Mouse (Mus musculus): Measurements from ENCODE around the gene Tmem209. TPM values are rescaled to one million over a fixed set of nuclear protein-coding genes. Genes with fewer than 3 reads are reported as not detected.
A peak's percentile ranks its signal among the peaks of the same experiment; 100 is the strongest.

Gene Tmem209
- polyA plus RNA-seq, 1 experiment from 2014 or later: 33.6 TPM

DNA sequence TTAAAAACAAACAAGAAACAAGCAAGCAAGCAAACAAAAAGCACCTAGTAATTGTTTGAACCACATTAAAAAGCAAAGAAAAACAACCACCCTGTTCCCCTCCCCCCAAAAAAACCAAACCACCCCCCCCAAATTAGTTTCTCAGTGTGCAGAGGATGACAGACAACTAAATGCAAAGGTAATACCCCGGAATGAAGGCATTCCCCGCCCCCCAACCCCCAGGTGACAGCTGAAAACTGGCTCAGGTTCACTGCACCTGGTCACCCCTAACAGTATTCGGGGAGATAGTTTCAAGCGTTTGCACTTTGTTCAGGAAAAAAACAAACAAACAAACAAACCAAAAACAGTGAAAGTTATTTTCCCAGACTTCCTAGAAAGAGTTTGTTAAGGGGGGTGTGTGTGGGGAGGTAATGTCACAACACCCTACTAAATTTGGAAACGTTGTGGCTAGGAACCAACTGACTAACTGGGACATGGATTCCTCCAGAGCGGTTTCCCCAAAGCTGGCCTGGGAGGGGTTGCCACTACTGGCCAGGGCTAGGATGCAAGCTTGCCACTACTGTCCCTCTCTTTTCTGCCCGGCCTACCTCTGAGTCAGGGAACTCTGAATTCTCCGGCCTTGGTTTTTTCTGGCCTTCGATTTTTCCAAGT lies 38.2 kb upstream of the Tmem209 start:
- Histone ChIP-seq H3K4me1 (replicated peaks) (peaks cover 22% of the 10 kb centered on the region), H3K27me3 (replicated peaks) (no peaks in the 10 kb centered on the region), H3K36me3 (no peaks in the 10 kb centered on the region), H3K9ac (no peak overlapping the region), H3K9me3 (no peaks in the 10 kb centered on the region), H3K4me3 (replicated peaks) (no peak overlapping the region), H3K4me2 (replicated peaks) (peak overlapping the region; percentile 58), H3K27ac (peak overlapping the region; percentile 61; the same call in 1 of the 2 replicates)
- no peak for ATAC-seq
- WGBS: 47% methylated on average over 9 of the region's 9 CpGs

DNA sequence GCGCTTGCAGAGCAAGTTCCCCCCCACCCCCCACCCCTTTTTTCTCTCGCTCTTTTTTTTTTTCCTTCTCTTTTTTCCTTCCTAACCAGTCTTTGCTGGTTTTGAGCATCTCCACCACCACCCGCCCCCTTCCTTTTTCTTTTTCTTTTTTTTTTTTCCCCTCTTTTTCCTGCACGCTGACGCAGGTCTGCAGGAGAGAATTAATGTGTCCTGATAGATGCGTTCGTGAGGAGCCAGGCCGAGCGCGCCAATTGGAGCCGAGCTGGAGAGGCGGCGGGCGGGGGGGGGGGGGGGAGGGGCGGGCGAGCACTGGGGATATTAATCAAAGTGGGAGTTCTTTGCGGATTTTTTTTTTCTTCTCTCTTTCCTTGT lies 37.7 kb upstream of the Tmem209 start:
- Histone ChIP-seq H3K9ac (no peak overlapping the region), H3K36me3 (no peaks in the 10 kb centered on the region), H3K4me2 (replicated peaks) (peak overlapping the region; percentile 58), H3K9me3 (no peaks in the 10 kb centered on the region), H3K27me3 (replicated peaks) (no peaks in the 10 kb centered on the region), H3K27ac (peak overlapping the region; percentile 81), H3K4me3 (replicated peaks) (peak overlapping the region; percentile 17), H3K4me1 (replicated peaks) (peaks cover 22% of the 10 kb centered on the region)
- peak; percentile 25; the same call in 1 of the 2 replicates for ATAC-seq
- WGBS: 2% methylated on average over 13 of the region's 17 CpGs

DNA sequence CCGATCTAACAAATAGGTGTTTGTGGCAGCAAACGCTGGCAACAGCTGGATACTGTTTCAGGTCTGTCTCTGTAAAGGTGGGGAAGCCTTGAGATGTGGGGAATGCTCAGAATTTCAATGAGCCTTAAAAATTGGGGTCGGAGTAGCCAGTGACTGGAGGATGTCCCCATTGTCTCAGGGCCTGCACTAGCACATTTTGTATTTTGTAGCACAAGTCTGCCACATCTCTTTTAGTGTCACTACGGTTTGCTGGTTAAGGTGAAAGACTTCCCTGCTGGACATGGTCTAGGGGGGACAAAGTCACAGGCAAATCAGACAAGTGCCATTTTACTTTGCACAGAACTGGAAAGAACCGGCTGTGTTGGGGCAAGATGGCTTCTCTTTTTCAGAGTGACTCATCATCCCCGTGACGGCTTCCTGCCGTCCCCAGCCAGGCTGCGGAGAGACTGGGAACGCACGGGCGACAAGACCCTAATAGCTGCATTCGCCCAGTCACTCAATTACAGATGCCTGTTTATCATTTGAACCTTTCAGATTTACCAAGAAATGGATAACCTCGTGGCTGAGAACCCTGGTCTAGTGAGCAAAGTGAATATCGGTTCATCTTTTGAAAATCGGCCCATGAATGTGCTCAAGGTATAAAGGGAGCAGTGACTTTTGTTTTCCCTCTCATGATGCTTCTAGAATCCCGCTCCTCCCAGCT lies 37.1 kb upstream of the Tmem209 start:
- Histone ChIP-seq H3K36me3 (no peaks in the 10 kb centered on the region), H3K9me3 (no peaks in the 10 kb centered on the region), H3K4me2 (replicated peaks) (peak overlapping the region; percentile 58), H3K27ac (peak overlapping the region; percentile 81), H3K4me1 (replicated peaks) (peaks cover 22% of the 10 kb centered on the region), H3K4me3 (replicated peaks) (peak overlapping the region; percentile 17), H3K27me3 (replicated peaks) (no peaks in the 10 kb centered on the region), H3K9ac (no peak overlapping the region)
- ATAC-seq: peak; percentile 52
- 16% methylated on average over 17 of the region's 17 CpGs for WGBS

DNA sequence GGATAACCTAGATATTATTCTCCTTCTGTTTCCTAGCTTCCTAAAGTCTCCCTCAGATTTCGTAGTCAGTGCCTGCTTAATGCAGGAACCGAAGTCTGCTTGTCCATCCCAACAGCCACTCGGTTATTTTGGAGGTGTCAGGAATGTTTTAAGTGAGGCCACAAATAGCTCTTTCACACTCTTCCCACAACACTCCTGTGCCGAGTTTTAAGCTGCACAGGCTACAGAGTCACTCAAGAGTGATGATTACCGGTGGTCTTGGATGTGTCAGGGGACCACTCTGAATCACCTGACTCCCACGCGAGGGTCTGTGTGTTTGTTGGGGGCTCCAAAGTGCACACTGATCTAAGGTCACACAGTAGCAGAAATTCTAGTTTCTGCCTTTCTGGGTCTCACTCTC lies 36.1 kb upstream of the Tmem209 start:
- H3K4me2 ChIP-seq (replicated peaks): no peak overlapping the region
- H3K4me1 ChIP-seq (replicated peaks): peaks cover 29% of the 10 kb centered on the region
- 78% methylated on average over 7 of the region's 7 CpGs for WGBS
- H3K27ac ChIP-seq: peak overlapping the region; percentile 32; the same call in 1 of the 2 replicates
- no peak for ATAC-seq
- no peak overlapping the region for H3K4me3 ChIP-seq (replicated peaks)
- H3K9ac ChIP-seq: no peak overlapping the region
- no peaks in the 10 kb centered on the region for H3K9me3 ChIP-seq
- no peaks in the 10 kb centered on the region for H3K36me3 ChIP-seq
- H3K27me3 ChIP-seq (replicated peaks): no peaks in the 10 kb centered on the region

DNA sequence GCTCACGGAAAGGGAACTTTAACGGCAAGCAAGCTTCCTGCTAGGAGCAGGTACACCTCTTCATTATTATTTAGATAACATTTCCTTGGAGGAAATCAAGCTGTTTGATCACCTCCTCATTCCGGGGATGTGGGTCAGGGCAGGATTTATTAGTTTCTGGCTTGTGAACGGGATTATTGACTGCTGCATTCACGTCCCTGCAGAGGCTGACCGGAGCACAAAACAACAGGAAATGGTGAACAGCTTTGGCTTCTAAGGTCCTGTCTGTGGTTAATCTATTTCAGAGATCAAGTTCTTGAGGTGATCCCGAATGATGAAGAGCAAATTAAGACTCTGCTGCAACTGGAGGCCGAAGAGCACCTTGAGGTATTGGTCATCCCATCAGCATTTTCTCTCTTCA lies 34.3 kb upstream of the Tmem209 start:
- ATAC-seq: no peak
- WGBS: 31% methylated on average over 8 of the region's 8 CpGs
- Histone ChIP-seq H3K27ac (no peak overlapping the region), H3K4me3 (replicated peaks) (no peak overlapping the region), H3K9me3 (no peaks in the 10 kb centered on the region), H3K27me3 (replicated peaks) (no peaks in the 10 kb centered on the region), H3K36me3 (no peaks in the 10 kb centered on the region), H3K4me1 (replicated peaks) (peaks cover 24% of the 10 kb centered on the region), H3K4me2 (replicated peaks) (no peak overlapping the region), H3K9ac (no peak overlapping the region)

DNA sequence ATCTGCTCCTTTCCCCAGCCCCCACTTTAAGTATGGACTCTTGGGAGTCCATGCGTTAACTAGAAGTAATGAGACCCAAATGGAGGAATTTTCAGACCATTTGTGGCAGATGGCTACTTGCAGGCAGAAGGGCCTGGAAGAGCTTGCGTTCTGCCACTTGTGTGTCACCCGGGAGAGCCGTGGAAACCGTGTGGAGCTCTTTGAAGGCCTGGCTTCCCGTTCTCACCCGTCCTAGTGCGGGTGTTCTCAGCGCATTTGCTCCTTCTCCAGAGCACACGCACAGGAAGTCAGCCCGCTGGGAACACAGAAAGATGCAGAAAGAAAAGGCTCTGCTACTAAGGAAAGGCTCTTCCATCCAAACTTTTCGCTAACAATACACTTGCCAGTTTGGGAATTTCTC lies 33.5 kb upstream of the Tmem209 start:
- Histone ChIP-seq H3K4me2 (replicated peaks) (no peak overlapping the region), H3K9ac (no peak overlapping the region), H3K27ac (no peak overlapping the region), H3K27me3 (replicated peaks) (no peaks in the 10 kb centered on the region), H3K4me1 (replicated peaks) (peaks cover 30% of the 10 kb centered on the region), H3K9me3 (no peaks in the 10 kb centered on the region), H3K4me3 (replicated peaks) (no peak overlapping the region), H3K36me3 (no peaks in the 10 kb centered on the region)
- ATAC-seq: no peak
- 53% methylated on average over 12 of the region's 12 CpGs for WGBS

DNA sequence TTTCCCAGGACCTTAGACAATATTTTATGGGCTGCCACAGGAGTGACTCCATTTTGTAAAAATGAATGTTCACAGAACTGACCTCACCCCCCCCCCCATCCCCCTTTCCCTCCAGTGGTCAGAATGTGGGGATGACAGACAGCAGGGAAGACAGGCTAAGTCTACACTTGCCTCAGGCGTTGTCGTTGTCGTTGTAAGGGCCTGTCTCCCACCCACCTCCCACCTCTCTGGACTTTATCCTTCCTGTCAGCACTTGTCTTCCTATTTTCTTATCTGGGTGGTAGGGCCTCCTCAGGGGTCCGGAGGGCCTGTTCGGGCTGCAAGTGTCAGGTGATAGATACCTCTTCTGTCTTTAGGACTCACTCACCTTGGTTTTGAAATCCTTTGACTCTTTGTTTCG lies 32.7 kb upstream of the Tmem209 start:
- H3K9me3 ChIP-seq: no peaks in the 10 kb centered on the region
- peaks cover 28% of the 10 kb centered on the region for H3K4me1 ChIP-seq (replicated peaks)
- no peak overlapping the region for H3K9ac ChIP-seq
- no peaks in the 10 kb centered on the region for H3K36me3 ChIP-seq
- H3K4me3 ChIP-seq (replicated peaks): no peak overlapping the region
- no peaks in the 10 kb centered on the region for H3K27me3 ChIP-seq (replicated peaks)
- no peak for ATAC-seq
- whole genome bisulfite sequencing: 67% methylated on average over 6 of the region's 6 CpGs
- no peak overlapping the region for H3K27ac ChIP-seq
- H3K4me2 ChIP-seq (replicated peaks): no peak overlapping the region

DNA sequence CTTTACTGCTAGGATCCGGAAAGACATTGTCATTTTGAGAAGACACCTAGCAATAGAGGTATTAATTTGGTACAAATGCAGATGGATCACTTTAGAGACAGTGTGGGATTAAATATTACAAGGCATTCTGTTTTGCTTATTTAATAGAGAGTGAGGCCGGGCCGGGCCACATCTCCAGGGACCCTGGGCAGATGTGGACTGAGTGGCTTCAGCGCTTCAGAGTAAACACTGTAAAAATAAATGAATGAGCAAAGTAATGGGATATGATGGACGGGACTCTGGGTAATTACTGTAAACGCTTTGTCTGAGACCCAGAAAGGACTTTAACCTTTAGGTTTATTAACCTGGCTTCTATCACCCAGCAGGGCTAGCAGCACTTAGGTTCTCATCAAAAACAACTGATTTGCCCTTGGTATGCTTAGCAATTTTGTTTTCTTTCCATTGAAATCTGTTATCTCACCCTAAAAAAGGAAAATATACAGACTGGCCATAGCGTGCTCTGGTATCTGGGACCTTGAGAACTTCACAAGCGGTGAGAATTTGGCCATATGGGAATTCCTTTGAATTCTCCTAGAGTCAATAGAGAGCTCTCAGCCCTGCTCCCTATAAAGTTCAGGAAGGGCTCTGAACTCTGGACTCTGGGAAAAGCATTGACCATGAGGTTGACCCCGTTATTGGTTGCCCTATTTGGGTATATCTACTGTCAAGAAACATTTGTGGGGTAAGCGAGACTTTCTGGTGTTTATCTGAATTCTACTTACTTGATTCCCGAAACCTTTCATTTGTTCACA lies 31.6 kb upstream of the Tmem209 start, which contains the start of gene Cpa2:
Gene Cpa2, plus strand, starts transcription at position 574 of the 791 bp plus-strand sequence.
- Histone ChIP-seq H3K27ac (no peak within 1 kb of the TSS), H3K4me3 (replicated peaks) (no peak within 1 kb of the TSS), H3K9ac (no peak within 1 kb of the TSS), H3K9me3 (no peaks in the 10 kb centered on the region), H3K4me2 (replicated peaks) (no peak within 1 kb of the TSS), H3K4me1 (replicated peaks) (peaks cover 21% of the 10 kb centered on the region; the same call in 1 of the 2 replicates), H3K36me3 (no peaks in the 10 kb centered on the region), H3K27me3 (replicated peaks) (no peaks in the 10 kb centered on the region)
- WGBS: 44% methylated on average over 11 of the region's 11 CpGs
- peak; percentile 65 for ATAC-seq

DNA sequence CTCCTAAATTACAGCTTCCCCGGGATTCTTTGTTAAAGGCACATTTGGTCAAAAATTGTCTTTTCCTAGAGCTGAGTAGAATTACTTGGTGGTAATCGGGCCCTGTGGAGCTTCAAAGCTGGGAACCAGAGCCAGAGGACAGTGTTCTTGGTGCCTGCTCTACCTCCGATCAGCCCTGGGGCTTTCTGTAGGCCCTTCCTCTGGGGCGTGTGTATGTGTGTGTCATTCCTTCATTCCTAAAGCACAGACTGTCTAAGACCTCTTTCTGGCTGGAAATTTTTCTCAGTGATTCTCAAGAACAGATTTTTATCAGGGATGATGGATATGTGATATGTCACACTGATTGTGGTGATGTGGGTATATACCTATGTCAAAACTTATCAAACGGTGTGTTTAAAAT lies 29.2 kb upstream of the Tmem209 start:
- no peak for ATAC-seq
- no peak overlapping the region for H3K4me2 ChIP-seq (replicated peaks)
- H3K27ac ChIP-seq: peak overlapping the region; percentile 56
- no peaks in the 10 kb centered on the region for H3K36me3 ChIP-seq
- peaks cover 21% of the 10 kb centered on the region; the same call in 1 of the 2 replicates for H3K4me1 ChIP-seq (replicated peaks)
- H3K4me3 ChIP-seq (replicated peaks): no peak overlapping the region
- H3K9ac ChIP-seq: no peak overlapping the region
- WGBS: 53% methylated on average over 5 of the region's 5 CpGs
- no peaks in the 10 kb centered on the region for H3K27me3 ChIP-seq (replicated peaks)
- no peaks in the 10 kb centered on the region for H3K9me3 ChIP-seq

DNA sequence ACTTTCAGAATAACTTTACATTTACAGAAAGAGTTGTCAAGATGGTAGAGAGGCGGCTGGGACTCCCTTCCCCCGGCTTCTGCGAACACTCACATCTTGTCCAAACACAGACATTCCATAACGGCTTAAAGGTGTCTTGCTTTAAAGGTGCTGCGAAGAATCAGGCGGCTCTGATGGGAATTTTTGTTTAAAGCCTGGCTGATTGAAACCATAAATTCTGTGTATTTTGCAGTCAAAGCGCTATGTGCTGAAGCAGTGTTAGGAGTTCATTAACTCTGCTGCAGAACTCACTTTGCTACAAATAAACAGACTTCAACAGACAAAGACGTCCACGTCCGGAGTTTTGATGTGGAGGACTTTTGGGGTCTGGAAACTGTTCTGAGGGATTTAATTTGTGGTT lies 28.7 kb upstream of the Tmem209 start:
- WGBS: 27% methylated on average over 10 of the region's 10 CpGs
- 0 out of 2 replicates have a peak, but pooled peaks have one; percentile 35 for ATAC-seq
- H3K4me2 ChIP-seq (replicated peaks): no peak overlapping the region

DNA sequence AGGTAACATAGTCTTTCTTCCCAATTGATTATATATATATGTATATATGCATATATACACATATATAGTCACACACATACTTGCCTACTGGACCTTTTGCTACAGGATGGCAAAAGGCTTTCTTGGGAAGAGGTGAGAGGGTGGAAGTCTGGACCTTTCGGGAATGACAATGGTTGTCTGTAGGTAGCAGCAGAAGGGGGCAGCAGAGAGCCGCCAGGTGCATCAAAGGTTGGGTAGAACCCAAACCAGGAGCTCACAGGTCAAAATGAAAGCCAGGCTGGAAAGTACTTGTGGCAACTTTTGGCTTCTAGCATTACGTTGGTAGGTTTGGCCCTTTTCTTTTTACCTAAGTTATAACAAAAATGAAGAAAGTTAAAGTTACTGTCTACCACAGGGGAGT lies 25.8 kb upstream of the Tmem209 start:
- Histone ChIP-seq H3K4me2 (replicated peaks) (no peak overlapping the region), H3K36me3 (no peaks in the 10 kb centered on the region), H3K9me3 (no peaks in the 10 kb centered on the region), H3K9ac (no peak overlapping the region), H3K27ac (no peak overlapping the region), H3K4me3 (replicated peaks) (no peak overlapping the region), H3K27me3 (replicated peaks) (no peaks in the 10 kb centered on the region), H3K4me1 (replicated peaks) (peaks cover 7% of the 10 kb centered on the region; the same call in 1 of the 2 replicates)
- 61% methylated on average over 3 of the region's 3 CpGs for WGBS
- ATAC-seq: no peak

More for the DNA sequence above, 28.7 kb upstream of the Tmem209 start:
- peaks cover 21% of the 10 kb centered on the region; the same call in 1 of the 2 replicates for H3K4me1 ChIP-seq (replicated peaks)
- H3K27me3 ChIP-seq (replicated peaks): no peaks in the 10 kb centered on the region
- H3K27ac ChIP-seq: peak overlapping the region; percentile 56
- no peaks in the 10 kb centered on the region for H3K9me3 ChIP-seq
- no peak overlapping the region for H3K9ac ChIP-seq
- no peak overlapping the region for H3K4me3 ChIP-seq (replicated peaks)
- no peaks in the 10 kb centered on the region for H3K36me3 ChIP-seq

DNA sequence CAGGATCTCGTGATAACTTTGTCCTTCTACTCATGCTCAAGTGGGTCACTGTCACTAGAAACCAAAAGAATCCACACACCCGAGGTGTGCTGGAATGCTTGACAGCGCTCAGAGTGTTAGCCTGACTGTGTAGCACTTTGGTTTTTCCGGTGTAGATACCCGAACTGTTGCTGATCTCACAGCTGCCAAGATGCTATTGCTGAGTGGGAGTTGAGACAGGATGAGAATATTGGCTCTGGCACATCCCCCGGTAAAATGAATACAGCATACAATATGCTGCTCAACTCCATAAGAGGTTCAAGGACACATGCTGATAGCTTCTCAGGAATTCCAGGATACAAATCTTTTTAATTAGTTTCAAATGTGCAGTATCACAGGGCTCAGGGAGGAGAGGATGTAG lies 19.2 kb upstream of the Tmem209 start:
- H3K9ac ChIP-seq: no peak overlapping the region
- H3K27me3 ChIP-seq (replicated peaks): no peaks in the 10 kb centered on the region
- 61% methylated on average over 6 of the region's 6 CpGs for WGBS
- no peaks in the 10 kb centered on the region for H3K9me3 ChIP-seq
- H3K27ac ChIP-seq: 0 out of 2 replicates have a peak overlapping the region, but pooled peaks have one; percentile 4
- ATAC-seq: no peak
- H3K4me2 ChIP-seq (replicated peaks): no peak overlapping the region
- H3K4me3 ChIP-seq (replicated peaks): no peak overlapping the region
- H3K36me3 ChIP-seq: no peaks in the 10 kb centered on the region
- H3K4me1 ChIP-seq (replicated peaks): peaks cover 17% of the 10 kb centered on the region; the same call in 1 of the 2 replicates

Data from intestine, embryonic 15.5 days (tissue).